Comparison of ENCODE assay signal across 8 mouse cellular contexts in genomic region chr4:107673638-107674321, GRCm38 (mm10). TPM values are rescaled to one million over a fixed set of nuclear protein-coding genes. Genes with fewer than 3 reads are reported as not detected.
DNase-seq lines count a peak whose midpoint lies in the region; ATAC-seq lines count a peak whose summit lies in the region.

No protein-coding gene starts in this region.

- no peaks in the 10 kb centered on the region for H3K9me3 ChIP-seq in intestine, embryonic 16.5 days (ENCODE audit: control insufficient read depth, low read length)
- H3K9me3 ChIP-seq in midbrain, embryonic 11.5 days (ENCODE audit: control insufficient read depth, low read length) = no peaks in the 10 kb centered on the region

- intact Hi-C loops in left cerebral cortex, postnatal 14 days (cut with DNase I) = no loop called here

- peak; percentile 87 for ATAC-seq in intestine, embryonic 16.5 days
- ATAC-seq in midbrain, embryonic 11.5 days (ENCODE audit: low FRiP score) = peak; percentile 94
- ATAC-seq in erythroid progenitor cell, adult 5-6 weeks (replicated peaks; ENCODE audit: low FRiP score, poor library complexity, severe bottlenecking) = no peak

- no peak overlapping the region for H3K4me3 ChIP-seq in intestine, embryonic 16.5 days (ENCODE audit: low read length)
- H3K4me3 ChIP-seq in midbrain, embryonic 11.5 days (ENCODE audit: low read depth, low read length) = no peak overlapping the region

- no peak overlapping the region for H3K4me2 ChIP-seq in intestine, embryonic 16.5 days (ENCODE audit: low read depth, low read length)
- peak overlapping the region; percentile 19; the same call in 1 of the 2 replicates for H3K4me2 ChIP-seq in midbrain, embryonic 11.5 days

- H3K27me3 ChIP-seq in intestine, embryonic 16.5 days (replicated peaks; ENCODE audit: control insufficient read depth, insufficient read depth, low read length) = peaks cover 6% of the 10 kb centered on the region; the same call in 1 of the 2 replicates
- H3K27me3 ChIP-seq in midbrain, embryonic 11.5 days (ENCODE audit: control insufficient read depth, insufficient read depth, low read length) = peaks cover 26% of the 10 kb centered on the region

- no peak overlapping the region for H3K9ac ChIP-seq in intestine, embryonic 16.5 days (ENCODE audit: low read depth, low read length)
- H3K9ac ChIP-seq in midbrain, embryonic 11.5 days (ENCODE audit: low read length) = peak overlapping the region; percentile 4; the same call in 1 of the 2 replicates

- DNase-seq in adrenal gland, adult 8-10 months = peak; percentile 46
- DNase-seq in embryo, embryonic 10.5 days (ENCODE audit: low spot score) = peak; percentile 94
- peak; percentile 59 for DNase-seq in gastrocnemius, postnatal 25 days
- DNase-seq in left cerebral cortex, postnatal 14 days (ENCODE audit: low spot score in 2 of 2) = peak; percentile 89 to 93
- peak; percentile 99 for DNase-seq in midbrain, embryonic 11.5 days (ENCODE audit: low spot score, missing footprints)
- peak; percentile 89 for DNase-seq in right cerebral cortex, postnatal 4 days

- 20% methylated on average over 23 of the region's 23 CpGs for WGBS in intestine, embryonic 16.5 days
- WGBS in midbrain, embryonic 11.5 days = 12% methylated on average over 23 of the region's 23 CpGs

- H3K36me3 ChIP-seq in intestine, embryonic 16.5 days (ENCODE audit: control insufficient read depth, insufficient read depth, low read length) = no peaks in the 10 kb centered on the region
- no peaks in the 10 kb centered on the region for H3K36me3 ChIP-seq in midbrain, embryonic 11.5 days (ENCODE audit: control insufficient read depth, insufficient read depth, low read length)

- no peak overlapping the region for H3K27ac ChIP-seq in intestine, embryonic 16.5 days (ENCODE audit: low read length)
- no peak overlapping the region for H3K27ac ChIP-seq in midbrain, embryonic 11.5 days (ENCODE audit: low read depth, low read length)

- peaks cover 8% of the 10 kb centered on the region for H3K4me1 ChIP-seq in intestine, embryonic 16.5 days (ENCODE audit: control insufficient read depth, insufficient read depth, low read length)
- no peaks in the 10 kb centered on the region; the same call in 1 of the 2 replicates for H3K4me1 ChIP-seq in midbrain, embryonic 11.5 days (ENCODE audit: control insufficient read depth, insufficient read depth, low read length)

RNA-seq across cellular contexts. Expression of gene Dmrtb1, which starts 10.2 kb away (rescaled TPM):
- not detected for total RNA-seq in adrenal gland, adult 8-10 months (2022)
- total RNA-seq in gastrocnemius, postnatal 25 days (2021) = not detected
- not detected in 2 replicates for polyA plus RNA-seq in intestine, embryonic 16.5 days (2015; fragmentation: Nextera tagmentation; extraction: Ambion mirVana)
- 1 to 10 TPM; 3.4 to 4.0 TPM for total RNA-seq in left cerebral cortex, postnatal 14 days (2021)
- polyA plus RNA-seq in midbrain, embryonic 11.5 days (2014; fragmentation: Nextera tagmentation; extraction: Ambion mirVana) = 11.6 and 12.8 TPM in 2 replicates
- total RNA-seq in erythroid progenitor cell, adult 5-6 weeks (2015; ENCODE audit: low replicate concordance) = not detected in 2 replicates
- total RNA-seq in erythroid progenitor cell, adult 5-6 weeks (2017; ENCODE audit: low replicate concordance) = not detected in 2 replicates

Comparison
In these comparisons a context has a peak if more than half of its experiments do, and no peak if none do; other contexts are left out.
1. DNase-seq: peak in every context shown above with its lines; median percentile 99 in midbrain, embryonic 11.5 days; 94 in embryo, embryonic 10.5 days; 91 in left cerebral cortex, postnatal 14 days; 89 in right cerebral cortex, postnatal 4 days; 59 in gastrocnemius, postnatal 25 days; 46 in adrenal gland, adult 8-10 months.
2. RNA of gene Dmrtb1, which starts 10.2 kb away (total RNA-seq): 3.4 to 4.0 TPM in left cerebral cortex, postnatal 14 days; not detected in adrenal gland, adult 8-10 months, not detected in gastrocnemius, postnatal 25 days and not detected in erythroid progenitor cell, adult 5-6 weeks; every median in the first group is over 4 times any median in the second.